8 mouse cellular contexts compared by ENCODE assay signal in genomic region chr6:148354151-148354508, GRCm38 (mm10).
A peak's percentile ranks its signal among the peaks of the same experiment; 100 is the strongest.
DNase-seq lines count a peak whose midpoint lies in the region; ATAC-seq and TF ChIP-seq lines count a peak whose summit lies in the region.

No protein-coding gene starts in this region.

- no peaks in the 10 kb centered on the region for H3K4me1 ChIP-seq in lung, embryonic 14.5 days (ENCODE audit: insufficient read depth)
- peaks cover 6% of the 10 kb centered on the region for H3K4me1 ChIP-seq in forebrain, embryonic 12.5 days
- H3K4me1 ChIP-seq in limb, embryonic 14.5 days (ENCODE audit: control insufficient read depth, insufficient read depth, low read length), result no peaks in the 10 kb centered on the region; the same call in 1 of the 2 replicates
- H3K4me1 ChIP-seq in olfactory bulb, adult 2 months (ENCODE audit: control insufficient read depth, insufficient read depth, low read length), result peaks cover 15% of the 10 kb centered on the region

- DNase-seq in lung, embryonic 14.5 days, result no peak
- DNase-seq in lung, postnatal 25 days (ENCODE audit: low spot score), result no peak
- DNase-seq in limb, embryonic 14.5 days (ENCODE audit: low spot score), result no peak
- no peak for DNase-seq in yolk sac, embryonic 10.5 days (ENCODE audit: low spot score)
- no peak for DNase-seq in spleen, postnatal 4 days (ENCODE audit: low spot score in 2 of 2)
- no peak for DNase-seq in frontal cortex, postnatal 14 days (ENCODE audit: low spot score in 2 of 2)

- ATAC-seq in lung, embryonic 14.5 days (ENCODE audit: insufficient read depth), result peak; percentile 48
- peak; percentile 20; the same call in 1 of the 2 replicates for ATAC-seq in forebrain, embryonic 12.5 days (ENCODE audit: low FRiP score)
- no peak for ATAC-seq in limb, embryonic 14.5 days (ENCODE audit: low FRiP score, low read depth)

- WGBS in lung, embryonic 14.5 days, result 86% methylated on average over 16 of the region's 16 CpGs
- WGBS in forebrain, embryonic 12.5 days, result 81% methylated on average over 16 of the region's 16 CpGs
- WGBS in limb, embryonic 14.5 days, result 82% methylated on average over 16 of the region's 16 CpGs
- WGBS in olfactory bulb, adult 2 months, result 88% methylated on average over 16 of the region's 16 CpGs

- H3K9ac ChIP-seq in lung, embryonic 14.5 days, result no peak overlapping the region; the same call in 1 of the 2 replicates
- no peak overlapping the region for H3K9ac ChIP-seq in forebrain, embryonic 12.5 days
- H3K9ac ChIP-seq in limb, embryonic 14.5 days (ENCODE audit: low read depth, low read length, severe bottlenecking), result no peak overlapping the region

- H3K4me3 ChIP-seq in lung, embryonic 14.5 days (ENCODE audit: low read depth, low read length), result peak overlapping the region; percentile 50
- H3K4me3 ChIP-seq in forebrain, embryonic 12.5 days (replicated peaks), result peak overlapping the region; percentile 45
- peak overlapping the region; percentile 49 for H3K4me3 ChIP-seq in limb, embryonic 14.5 days (replicated peaks; ENCODE audit: low read length)
- no peak overlapping the region; the same call in 1 of the 2 replicates for H3K4me3 ChIP-seq in olfactory bulb, adult 2 months (ENCODE audit: insufficient read depth, low read depth, low read length)

- peaks cover 9% of the 10 kb centered on the region for H3K36me3 ChIP-seq in lung, embryonic 14.5 days (ENCODE audit: insufficient read depth)
- peaks cover 9% of the 10 kb centered on the region for H3K36me3 ChIP-seq in forebrain, embryonic 12.5 days (replicated peaks)
- peaks cover 5% of the 10 kb centered on the region; the same call in 1 of the 2 replicates for H3K36me3 ChIP-seq in limb, embryonic 14.5 days (ENCODE audit: control insufficient read depth, insufficient read depth, low read length)

- no peaks in the 10 kb centered on the region; the same call in 1 of the 2 replicates for H3K9me3 ChIP-seq in lung, embryonic 14.5 days (ENCODE audit: low read depth, low read length)
- H3K9me3 ChIP-seq in forebrain, embryonic 12.5 days, result 0 out of 2 replicates have a peak, but pooled peaks cover 7% of the 10 kb centered on the region
- H3K9me3 ChIP-seq in limb, embryonic 14.5 days (ENCODE audit: control insufficient read depth, low read length), result peaks cover 15% of the 10 kb centered on the region; the same call in 1 of the 2 replicates

- TF ChIP-seq CTCF in lung, embryonic 14.5 days (IDR thresholded peaks at IDR 0.05; ENCODE audit: low read depth), result no peak
- TF ChIP-seq CTCF in olfactory bulb, adult 2 months (IDR thresholded peaks at IDR 0.05; ENCODE audit: insufficient read depth, low read depth, low read length), result no peak

- TF ChIP-seq POLR2A in limb, embryonic 14.5 days (IDR thresholded peaks at IDR 0.05; ENCODE audit: borderline replicate concordance, extremely low read depth, insufficient read depth, insufficient read length), result no peak
- TF ChIP-seq POLR2A in olfactory bulb, adult 2 months (IDR thresholded peaks at IDR 0.05; ENCODE audit: insufficient read depth, low read depth, low read length), result no peak

- H3K27me3 ChIP-seq in lung, embryonic 14.5 days (ENCODE audit: insufficient read depth, low read length), result no peaks in the 10 kb centered on the region
- no peaks in the 10 kb centered on the region for H3K27me3 ChIP-seq in forebrain, embryonic 12.5 days
- no peaks in the 10 kb centered on the region for H3K27me3 ChIP-seq in limb, embryonic 14.5 days (ENCODE audit: control insufficient read depth, insufficient read depth, low read length)

- H3K4me2 ChIP-seq in lung, embryonic 14.5 days, result peak overlapping the region; percentile 70
- H3K4me2 ChIP-seq in forebrain, embryonic 12.5 days, result peak overlapping the region; percentile 46
- peak overlapping the region; percentile 58; the same call in 1 of the 2 replicates for H3K4me2 ChIP-seq in limb, embryonic 14.5 days (replicated peaks; ENCODE audit: low read depth, low read length, severe bottlenecking)

- no peak overlapping the region for H3K27ac ChIP-seq in lung, embryonic 14.5 days (ENCODE audit: low read depth)
- no peak overlapping the region for H3K27ac ChIP-seq in forebrain, embryonic 12.5 days
- H3K27ac ChIP-seq in limb, embryonic 14.5 days (replicated peaks; ENCODE audit: low read depth, low read length), result no peak overlapping the region
- peak overlapping the region; percentile 50; the same call in 1 of the 2 replicates for H3K27ac ChIP-seq in olfactory bulb, adult 2 months (ENCODE audit: insufficient read depth, low read depth, low read length)
